Mouse (Mus musculus): ENCODE measurements around the gene Abca3.

- no peak for TF ChIP-seq CTCF (IDR thresholded peaks at IDR 0.05; ENCODE audit: borderline replicate concordance, extremely low read depth, insufficient read depth, insufficient read length)
- no peak for TF ChIP-seq POLR2A (IDR thresholded peaks at IDR 0.05; ENCODE audit: borderline replicate concordance, extremely low read depth, insufficient read depth, insufficient read length, poor library complexity, severe bottlenecking)
Measured at GRCm38 (mm10) chr17:24327656-24328055, 24.1 kb upstream of the Abca3 start.
